Mouse (Mus musculus) MEL (cell line): ENCODE measurements at regions not wholly inside any gene's neighbourhood (a gene's known extent, or its start where the extent isn't known, plus 50 kb on each side); places are given as distances from the start of the nearest gene placed in this dataset.
A peak's percentile ranks its signal among the peaks of the same experiment; 100 is the strongest.

Experiments
- DNase-seq: peaks from one replicate; pipeline ENCODE4 v3.0.0; 2011; ENCODE audit warnings: low read depth, low spot score
- H3K27ac ChIP-seq: 2 replicates; pipeline ENCODE4 v1.5.1; 2012; ENCODE audit warnings: low read depth, mild to moderate bottlenecking, control low read depth, low read length, moderate library complexity; ENCODE audit not compliant: control insufficient read depth
- H3K27me3 ChIP-seq, 2 experiments: fragments of 150-350 bp in 1 of 2; sonication (generic) in 1 of 2; 2 replicates each; pipeline ENCODE4 v1.6.1; 2012; ENCODE audit warnings: low read length in 2 of 2, mild to moderate bottlenecking in 2 of 2, improper control_type of control experiment in 1 of 2, moderate library complexity in 1 of 2; ENCODE audit not compliant: insufficient read depth in 2 of 2, control insufficient read depth in 1 of 2
- H3K36me3 ChIP-seq, 2 experiments: 2 replicates each; pipeline ENCODE4 v1.6.1; 2012 to 2014; ENCODE audit warnings: low read length in 2 of 2, improper control_type of control experiment in 1 of 2, inconsistent platforms in 1 of 2, mild to moderate bottlenecking in 1 of 2; ENCODE audit not compliant: insufficient read depth in 2 of 2, control insufficient read depth in 1 of 2
- H3K4me1 ChIP-seq, 2 experiments: fragments of 150-350 bp in 1 of 2; sonication (generic) in 1 of 2; 2 replicates each; pipeline ENCODE4 v1.6.1; 2012; ENCODE audit warnings: low read length in 2 of 2, improper control_type of control experiment in 1 of 2, mild to moderate bottlenecking in 1 of 2; ENCODE audit not compliant: insufficient read depth in 2 of 2, control insufficient read depth in 1 of 2
- H3K4me3 ChIP-seq, 2 experiments: fragments of 150-350 bp in 1 of 2; sonication (generic) in 1 of 2; 2 replicates each; pipeline ENCODE4 v1.5.1; 2012; ENCODE audit warnings: low read depth in 2 of 2, low read length in 2 of 2, mild to moderate bottlenecking in 2 of 2, moderate library complexity in 2 of 2, control low read depth in 1 of 2, improper control_type of control experiment in 1 of 2; ENCODE audit not compliant: control insufficient read depth in 1 of 2, insufficient read depth in 1 of 2
- H3K79me2 ChIP-seq: 2 replicates; pipeline ENCODE4 v1.6.1; 2012; ENCODE audit warnings: mild to moderate bottlenecking, low read length, moderate library complexity; ENCODE audit not compliant: control insufficient read depth, poor library complexity, insufficient read depth
- H3K9ac ChIP-seq: 2 replicates; pipeline ENCODE4 v1.6.1; 2012; ENCODE audit warnings: low read depth, mild to moderate bottlenecking, control low read depth, low read length, moderate library complexity; ENCODE audit not compliant: control insufficient read depth, poor library complexity, severe bottlenecking
- H3K9me3 ChIP-seq: fragments of 150-350 bp; sonication (generic); replicated peaks from 2 replicates; pipeline ENCODE4 v1.6.1; 2012; ENCODE audit warnings: mild to moderate bottlenecking, low read length, improper control_type of control experiment, moderate library complexity; ENCODE audit not compliant: insufficient read depth
- BHLHE40 ChIP-seq: IDR thresholded peaks from 2 replicates; pipeline ENCODE4 v1.6.1; 2012; ENCODE audit warnings: low read depth, mild to moderate bottlenecking, inconsistent platforms, low read length, improper control_type of control experiment, borderline replicate concordance
- CHD2 ChIP-seq: IDR thresholded peaks from 2 replicates; pipeline ENCODE4 v1.6.1; 2011; ENCODE audit warnings: low read length, improper control_type of control experiment
- CTCF ChIP-seq, 3 experiments: IDR thresholded peaks in 2 of 3; conservative IDR thresholded peaks in 1 of 3; 2 replicates each; pipeline ENCODE4 v1.5.1; 2011 to 2012; ENCODE audit warnings: low read length in 3 of 3, low read depth in 2 of 3, mild to moderate bottlenecking in 2 of 3, improper control_type of control experiment in 1 of 3, inconsistent platforms in 1 of 3, mixed read lengths in 1 of 3, moderate library complexity in 1 of 3; ENCODE audit not compliant: control insufficient read depth in 1 of 3, insufficient read depth in 1 of 3, poor library complexity in 1 of 3, severe bottlenecking in 1 of 3
- ELF1 ChIP-seq: IDR thresholded peaks from 2 replicates; pipeline ENCODE4 v1.6.1; 2014; ENCODE audit warnings: low read depth, mild to moderate bottlenecking, inconsistent platforms, low read length, improper control_type of control experiment, moderate library complexity
- EP300 ChIP-seq, 2 experiments: IDR thresholded peaks; 2 replicates each; pipeline ENCODE4 v1.6.1; 2011; ENCODE audit warnings: improper control_type of control experiment in 2 of 2, low read length in 2 of 2, low read depth in 1 of 2, mild to moderate bottlenecking in 1 of 2
- JUND ChIP-seq: IDR thresholded peaks from 2 replicates; pipeline ENCODE4 v1.6.1; 2011; ENCODE audit warnings: low read depth, mild to moderate bottlenecking, improper control_type of control experiment, low read length
- KAT2A ChIP-seq: conservative IDR thresholded peaks from 2 replicates; pipeline ENCODE4 v1.6.1; 2012; ENCODE audit warnings: low read depth, low read length, improper control_type of control experiment, inconsistent platforms
- MAX ChIP-seq: IDR thresholded peaks from 2 replicates; pipeline ENCODE4 v1.6.1; 2011; ENCODE audit warnings: low read length, improper control_type of control experiment
- MEF2A ChIP-seq: IDR thresholded peaks from 2 replicates; pipeline ENCODE4 v1.6.1; 2014; ENCODE audit warnings: low read depth, mild to moderate bottlenecking, inconsistent platforms, low read length, improper control_type of control experiment; ENCODE audit not compliant: poor library complexity, insufficient replicate concordance, severe bottlenecking; ENCODE audit errors: extremely low read depth
- POLR2A ChIP-seq, 2 experiments: IDR thresholded peaks; 2 replicates each; pipeline ENCODE4 v1.6.1; 2011 to 2012; ENCODE audit warnings: low read length in 2 of 2, mild to moderate bottlenecking in 2 of 2, control low read depth in 1 of 2, improper control_type of control experiment in 1 of 2, low read depth in 1 of 2, moderate library complexity in 1 of 2; ENCODE audit not compliant: control insufficient read depth in 1 of 2, insufficient read depth in 1 of 2, poor library complexity in 1 of 2
- RAD21 ChIP-seq: IDR thresholded peaks from 2 replicates; pipeline ENCODE4 v1.6.1; 2011; ENCODE audit warnings: mild to moderate bottlenecking, low read depth, low read length, improper control_type of control experiment
- SMC3 ChIP-seq: IDR thresholded peaks from 2 replicates; pipeline ENCODE4 v1.6.1; 2011; ENCODE audit warnings: low read depth, low read length, improper control_type of control experiment
- TAL1 ChIP-seq: IDR thresholded peaks from 2 replicates; pipeline ENCODE4 v1.6.1; 2012; ENCODE audit warnings: mild to moderate bottlenecking, inconsistent platforms, low read length, moderate library complexity, mixed read lengths
- UBTF ChIP-seq: IDR thresholded peaks from 2 replicates; pipeline ENCODE4 v1.6.1; 2012; ENCODE audit warnings: low read depth, mild to moderate bottlenecking, inconsistent platforms, low read length, improper control_type of control experiment, moderate library complexity, borderline replicate concordance; ENCODE audit not compliant: insufficient read depth
- ZKSCAN1 ChIP-seq: IDR thresholded peaks from 2 replicates; pipeline ENCODE4 v1.6.1; 2012; ENCODE audit warnings: low read depth, mild to moderate bottlenecking, inconsistent platforms, low read length, improper control_type of control experiment, moderate library complexity
- ZNF384 ChIP-seq: IDR thresholded peaks from 2 replicates; pipeline ENCODE4 v1.6.1; 2012; ENCODE audit warnings: low read depth, mild to moderate bottlenecking, inconsistent platforms, low read length, improper control_type of control experiment

DNA sequence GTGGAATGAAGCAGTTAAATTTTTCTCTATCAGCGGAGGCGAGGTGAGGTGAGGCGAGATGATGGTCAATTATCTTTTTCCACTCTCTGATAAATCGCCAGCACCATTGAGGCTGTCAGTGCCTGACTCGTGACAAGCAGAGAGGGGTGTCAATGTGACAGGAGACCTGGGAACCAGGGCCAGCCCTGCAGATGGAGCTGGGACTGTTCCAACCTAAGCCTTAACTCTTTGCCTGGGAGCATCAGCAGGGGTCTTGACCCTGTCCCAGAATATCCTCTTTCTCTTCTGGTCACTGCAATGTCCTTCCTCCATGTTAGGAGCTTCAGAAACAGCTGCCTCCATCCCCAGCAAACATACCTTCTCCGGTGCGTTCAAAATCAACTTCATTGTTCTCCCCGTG lies 244.0 kb downstream of the Gm4791 start:
- no peak overlapping the region for H3K4me3 ChIP-seq
- no peaks in the 10 kb centered on the region for H3K9me3 ChIP-seq
- H3K9ac ChIP-seq: no peak overlapping the region
- no peaks in the 10 kb centered on the region for H3K79me2 ChIP-seq
- peaks cover 0 to 2% of the 10 kb centered on the region in 2 experiments; a peak in 1 of 4 replicates for H3K27me3 ChIP-seq
- no peak for DNase-seq
- no peaks in the 10 kb centered on the region for H3K36me3 ChIP-seq
- no peak overlapping the region for H3K27ac ChIP-seq
- TF ChIP-seq EP300 (IDR thresholded peaks at IDR 0.05; ENCODE audit: low read depth in 1 of 2, low read length in 2 of 2): no peak
- no peak for TF ChIP-seq BHLHE40
- TF ChIP-seq ZKSCAN1: no peak
- H3K4me1 ChIP-seq: no peaks in the 10 kb centered on the region

GRCm38 (mm10) chr9:47249029-47249428 lies 250.5 kb downstream of the Gm4791 start:
- no peak for TF ChIP-seq MAX
- TF ChIP-seq TAL1: no peak
- TF ChIP-seq POLR2A (IDR thresholded peaks at IDR 0.05; ENCODE audit: control insufficient read depth in 1 of 2, insufficient read depth in 1 of 2, low read depth in 1 of 2, low read length in 2 of 2, poor library complexity in 1 of 2): no peak
- no peak for TF ChIP-seq UBTF
- TF ChIP-seq JUND: no peak
- no peak for TF ChIP-seq ELF1
- TF ChIP-seq SMC3: no peak
- no peak for TF ChIP-seq MEF2A
- TF ChIP-seq ZNF384: no peak
- no peak for TF ChIP-seq CHD2
- TF ChIP-seq, all 39 proteins: peak for 0
- no peak overlapping the region for H3K9ac ChIP-seq
- no peaks in the 10 kb centered on the region for H3K4me1 ChIP-seq
- H3K36me3 ChIP-seq: no peaks in the 10 kb centered on the region
- H3K79me2 ChIP-seq: no peaks in the 10 kb centered on the region
- H3K9me3 ChIP-seq: no peaks in the 10 kb centered on the region
- no peaks in the 10 kb centered on the region; a peak in 1 of 4 replicates for H3K27me3 ChIP-seq
- DNase-seq: no peak
- no peak overlapping the region for H3K4me3 ChIP-seq
- no peak overlapping the region for H3K27ac ChIP-seq

DNA sequence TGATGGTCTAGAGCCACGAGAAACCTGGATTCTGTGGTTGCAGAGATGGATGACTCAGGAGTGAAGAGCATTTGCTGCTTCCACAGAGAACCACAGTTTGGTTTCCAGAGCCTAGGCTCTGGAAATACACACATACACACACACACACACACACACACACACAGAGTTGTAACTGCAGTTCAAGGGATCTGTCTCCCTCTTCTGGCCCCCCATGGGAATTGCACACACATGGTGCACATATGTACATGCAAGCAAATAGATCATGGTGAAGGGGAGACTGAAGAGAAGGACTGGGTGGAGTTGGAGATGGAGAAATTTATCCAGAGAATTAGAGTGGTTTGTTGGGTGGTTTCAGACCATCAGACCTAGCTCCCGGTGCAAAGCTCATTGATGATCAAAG lies 252.6 kb downstream of the Gm4791 start:
- Histone ChIP-seq H3K27me3 (no peaks in the 10 kb centered on the region; a peak in 1 of 4 replicates), H3K4me1 (no peaks in the 10 kb centered on the region), H3K9me3 (no peaks in the 10 kb centered on the region), H3K79me2 (no peaks in the 10 kb centered on the region), H3K27ac (no peak overlapping the region), H3K9ac (no peak overlapping the region), H3K36me3 (no peaks in the 10 kb centered on the region), H3K4me3 (no peak overlapping the region)
- DNase-seq: peak; percentile 8
- peak; percentile 25 for TF ChIP-seq RAD21
- peak; percentile 34 for TF ChIP-seq SMC3
- peak in 2 of 3 experiments; percentile 18 to 34; a peak in 3 of 6 replicates for TF ChIP-seq CTCF (IDR thresholded peaks at IDR 0.05 in 2 of 3, conservative IDR thresholded peaks at IDR 0.05 in 1 of 3; ENCODE audit: control insufficient read depth in 1 of 3, insufficient read depth in 1 of 3, low read depth in 2 of 3, low read length in 3 of 3, poor library complexity in 1 of 3, severe bottlenecking in 1 of 3)
- no peak for TF ChIP-seq KAT2A
